Mouse (Mus musculus) myocyte (in vitro differentiated cells): Measurements from ENCODE around the gene Grem2. TPM values are rescaled to one million over a fixed set of nuclear protein-coding genes. Genes with fewer than 3 reads are reported as not detected.

Experiments
- H3K27me3 ChIP-seq: one replicate; pipeline ENCODE4 v1.6.1; 2011; ENCODE audit not compliant: control insufficient read depth, insufficient read depth, insufficient read length
- H3K36me3 ChIP-seq: one replicate; pipeline ENCODE4 v1.6.1; 2011; ENCODE audit not compliant: control insufficient read depth, insufficient read depth
- H3K4me2 ChIP-seq: one replicate; pipeline ENCODE4 v1.6.1; 2011; ENCODE audit warnings: low read depth, control low read depth
- H3K4me3 ChIP-seq: one replicate; pipeline ENCODE4 v1.5.1; 2011; ENCODE audit warnings: mild to moderate bottlenecking, control low read depth, moderate library complexity
- H3K79me2 ChIP-seq: one replicate; pipeline ENCODE4 v1.6.1; 2011; ENCODE audit not compliant: control insufficient read depth, insufficient read depth
- H3ac ChIP-seq: one replicate; pipeline ENCODE4 v1.6.1; 2011; ENCODE audit not compliant: control insufficient read depth, insufficient read length
- CEBPB ChIP-seq: IDR thresholded peaks from 2 replicates; pipeline ENCODE4 v1.6.1; 2011; ENCODE audit warnings: mild to moderate bottlenecking, moderate library complexity; ENCODE audit not compliant: poor library complexity, insufficient read depth, severe bottlenecking
- E2F4 ChIP-seq: IDR thresholded peaks from one replicate; pipeline ENCODE4 v1.6.1; 2011; ENCODE audit warnings: mild to moderate bottlenecking, control low read depth, moderate library complexity; ENCODE audit not compliant: insufficient read depth
- MAX ChIP-seq: IDR thresholded peaks from one replicate; pipeline ENCODE4 v1.6.1; 2011; ENCODE audit warnings: low read depth, mild to moderate bottlenecking, control low read depth
- MYOD1 ChIP-seq, 3 experiments: IDR thresholded peaks; one replicate each; pipeline ENCODE4 v1.6.1; 2011; ENCODE audit warnings: control low read depth in 2 of 3, low read depth in 2 of 3, mild to moderate bottlenecking in 2 of 3, moderate library complexity in 1 of 3; ENCODE audit not compliant: insufficient read length in 2 of 3, control insufficient read depth in 1 of 3
- MYOG ChIP-seq, 3 experiments: IDR thresholded peaks; one replicate each; pipeline ENCODE4 v1.6.1; 2011; ENCODE audit warnings: control low read depth in 2 of 3, low read depth in 2 of 3, mild to moderate bottlenecking in 2 of 3; ENCODE audit not compliant: insufficient read length in 2 of 3, control insufficient read depth in 1 of 3, insufficient read depth in 1 of 3
- POLR2A ChIP-seq: IDR thresholded peaks from one replicate; pipeline ENCODE4 v1.6.1; 2011; ENCODE audit warnings: low read depth, mild to moderate bottlenecking, control low read depth, moderate library complexity; ENCODE audit not compliant: insufficient read length
- POLR2AphosphoS2 ChIP-seq: IDR thresholded peaks from one replicate; pipeline ENCODE4 v1.6.1; 2011; ENCODE audit warnings: low read depth, control low read depth; ENCODE audit not compliant: insufficient read length
- REST ChIP-seq: IDR thresholded peaks from one replicate; pipeline ENCODE4 v1.6.1; 2011; ENCODE audit warnings: mild to moderate bottlenecking, control low read depth, moderate library complexity; ENCODE audit not compliant: insufficient read depth, insufficient read length
- SRF ChIP-seq: IDR thresholded peaks from one replicate; pipeline ENCODE4 v1.6.1; 2011; ENCODE audit warnings: low read depth; ENCODE audit not compliant: control insufficient read depth, insufficient read length
- TCF12 ChIP-seq: IDR thresholded peaks from one replicate; pipeline ENCODE4 v1.6.1; 2011; ENCODE audit warnings: mild to moderate bottlenecking, control low read depth; ENCODE audit not compliant: poor library complexity, insufficient read depth, severe bottlenecking
- TCF3 ChIP-seq: IDR thresholded peaks from one replicate; pipeline ENCODE4 v1.6.1; 2011; ENCODE audit warnings: low read depth, control low read depth; ENCODE audit not compliant: insufficient read length
- USF1 ChIP-seq: IDR thresholded peaks from one replicate; pipeline ENCODE4 v1.6.1; 2011; ENCODE audit warnings: low read depth, mild to moderate bottlenecking, control low read depth, moderate library complexity
- polyA plus RNA-seq: library from polyadenylated mRNA; unstranded; fragments of >200 nt; fragmentation: generic; extraction: Trizol; gene quantifications from one replicate; pipeline ENCODE4 v1.2.1, GENCODE M21; 2012; ENCODE audit warnings: missing spikeins

Grem2 gene
- polyA plus RNA-seq, 1 experiment = 0.04 TPM

GRCm38 (mm10) chr1:174811846-174812245 lies 109.8 kb downstream of the Grem2 start:
- H3K4me3 ChIP-seq = no peak overlapping the region
- no peaks in the 10 kb centered on the region for H3K79me2 ChIP-seq
- no peaks in the 10 kb centered on the region for H3K27me3 ChIP-seq
- no peak overlapping the region for H3ac ChIP-seq
- H3K4me2 ChIP-seq = no peak overlapping the region
- H3K36me3 ChIP-seq = no peaks in the 10 kb centered on the region
- TF ChIP-seq CEBPB = no peak
- no peak for TF ChIP-seq E2F4
- TF ChIP-seq MYOG (IDR thresholded peaks at IDR 0.05; ENCODE audit: control insufficient read depth in 1 of 3, insufficient read depth in 1 of 3, insufficient read length in 2 of 3, low read depth in 2 of 3) = no peak
- no peak for TF ChIP-seq TCF12
- TF ChIP-seq USF1 = no peak
- TF ChIP-seq SRF = no peak
- TF ChIP-seq MYOD1 (IDR thresholded peaks at IDR 0.05; ENCODE audit: control insufficient read depth in 1 of 3, insufficient read length in 2 of 3, low read depth in 2 of 3) = no peak
- TF ChIP-seq TCF3 = no peak
- no peak for TF ChIP-seq MAX
- TF ChIP-seq POLR2AphosphoS2 = no peak
- no peak for TF ChIP-seq POLR2A
- TF ChIP-seq REST = no peak

DNA sequence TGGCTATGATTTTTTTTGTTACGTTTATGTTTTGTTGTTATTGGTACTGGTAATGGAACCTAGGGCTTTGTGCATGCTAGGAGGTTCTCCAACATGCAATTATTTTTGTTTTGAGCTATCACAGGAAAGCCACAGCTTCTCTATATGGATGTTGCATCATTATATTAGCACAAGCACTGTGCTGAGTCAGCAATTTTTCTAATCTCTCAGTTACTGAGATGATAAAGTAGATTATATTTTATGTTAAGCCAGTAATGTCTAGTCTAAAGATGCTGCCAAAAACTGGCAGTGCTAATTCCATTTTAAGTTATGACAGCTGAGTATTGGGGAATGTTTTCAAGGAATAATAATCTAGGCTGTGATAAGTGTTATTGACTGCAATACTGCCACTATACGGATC lies 133.0 kb downstream of the Grem2 start:
- no peaks in the 10 kb centered on the region for H3K36me3 ChIP-seq
- H3K79me2 ChIP-seq = no peaks in the 10 kb centered on the region
- H3ac ChIP-seq = no peak overlapping the region
- no peak overlapping the region for H3K4me2 ChIP-seq
- H3K27me3 ChIP-seq = no peaks in the 10 kb centered on the region
- TF ChIP-seq E2F4 = no peak
- TF ChIP-seq CEBPB = no peak
- no peak for TF ChIP-seq TCF12
- TF ChIP-seq MYOG (IDR thresholded peaks at IDR 0.05; ENCODE audit: control insufficient read depth in 1 of 3, insufficient read depth in 1 of 3, insufficient read length in 2 of 3, low read depth in 2 of 3) = no peak
- no peak for TF ChIP-seq REST
- no peak for TF ChIP-seq USF1
- TF ChIP-seq POLR2A = no peak
- no peak for TF ChIP-seq SRF
- TF ChIP-seq MYOD1 (IDR thresholded peaks at IDR 0.05; ENCODE audit: control insufficient read depth in 1 of 3, insufficient read length in 2 of 3, low read depth in 2 of 3) = no peak
- TF ChIP-seq POLR2AphosphoS2 = no peak
- no peak for TF ChIP-seq MAX
- no peak overlapping the region for H3K4me3 ChIP-seq
